Mouse (Mus musculus) ovary, postnatal 10 days (tissue): ENCODE data around the gene Ren1.

ENCODE experiments used
- DNase-seq: peaks from one replicate; pipeline ENCODE4 v3.0.0; 2022; ENCODE audit warnings: low spot score

The Ren1 gene

GRCm38 (mm10) chr1:133344357-133344756 is 6.0 kb upstream of the Ren1 start:
- DNase-seq: no peak

GRCm38 (mm10) chr1:133346531-133346930 is 3.8 kb upstream of the Ren1 start:
- no peak for DNase-seq

- no peak for DNase-seq
Observed at GRCm38 (mm10) chr1:133347226-133347625, 3.1 kb upstream of the Ren1 start.

GRCm38 (mm10) chr1:133347693-133348520 is 2.4 kb upstream of the Ren1 start:
- DNase-seq: no peak

GRCm38 (mm10) chr1:133351762-133352161 is 1.5 kb downstream of the Ren1 start:
- DNase-seq: no peak

GRCm38 (mm10) chr1:133353371-133353809 is 3.1 kb downstream of the Ren1 start:
- DNase-seq: peak; percentile 53

- no peak for DNase-seq
Observed at GRCm38 (mm10) chr1:133355469-133355868, 5.2 kb downstream of the Ren1 start.

GRCm38 (mm10) chr1:133355912-133356311 is 5.6 kb downstream of the Ren1 start:
- no peak for DNase-seq

GRCm38 (mm10) chr1:133356330-133356729 is 6.0 kb downstream of the Ren1 start:
- no peak for DNase-seq

- no peak for DNase-seq
Observed at GRCm38 (mm10) chr1:133361006-133361405, 10.7 kb downstream of the Ren1 start.

GRCm38 (mm10) chr1:133362103-133362502 is 11.8 kb downstream of the Ren1 start:
- no peak for DNase-seq

GRCm38 (mm10) chr1:133363276-133364021 is 13.1 kb downstream of the Ren1 start, which contains the start of gene Etnk2:
Gene Etnk2 (plus strand): TSS chr1:133363572.
- peak; percentile 57 for DNase-seq

- DNase-seq: no peak
Observed at GRCm38 (mm10) chr1:133364022-133364630, 13.8 kb downstream of the Ren1 start.

GRCm38 (mm10) chr1:133364890-133365289 is 14.6 kb downstream of the Ren1 start:
- no peak for DNase-seq

GRCm38 (mm10) chr1:133366951-133367605 is 16.8 kb downstream of the Ren1 start:
- DNase-seq: no peak

- no peak for DNase-seq
Observed at GRCm38 (mm10) chr1:133367606-133368488, 17.5 kb downstream of the Ren1 start.

GRCm38 (mm10) chr1:133368644-133369043 is 18.3 kb downstream of the Ren1 start:
- no peak for DNase-seq

GRCm38 (mm10) chr1:133370352-133370751 is 20.0 kb downstream of the Ren1 start:
- no peak for DNase-seq

- DNase-seq: no peak
Observed at GRCm38 (mm10) chr1:133371431-133371830, 21.1 kb downstream of the Ren1 start.

- DNase-seq: no peak
Observed at GRCm38 (mm10) chr1:133372113-133372512, 21.8 kb downstream of the Ren1 start.

GRCm38 (mm10) chr1:133375696-133376346 is 25.5 kb downstream of the Ren1 start:
- DNase-seq: no peak
